Mouse (Mus musculus): Measurements from ENCODE around the gene H2-D1. TPM values are rescaled to one million over a fixed set of nuclear protein-coding genes. Genes with fewer than 3 reads are reported as not detected.
A peak's percentile ranks its signal among the peaks of the same experiment; 100 is the strongest.

H2-D1 gene
- polyA plus RNA-seq, 1 experiment from 2014 or later, result 60.1 TPM

GRCm38 (mm10) chr17:35243086-35243485, 19.4 kb upstream of the H2-D1 start:
- Histone ChIP-seq H3K27ac (peak overlapping the region; percentile 98), H3K4me1 (replicated peaks) (peaks cover 50% of the 10 kb centered on the region), H3K9me3 (no peaks in the 10 kb centered on the region), H3K27me3 (ENCODE audit: insufficient read depth, poor library complexity, severe bottlenecking) (no peaks in the 10 kb centered on the region), H3K4me3 (peak overlapping the region; percentile 95), H3K36me3 (peaks cover 52% of the 10 kb centered on the region)
- DNase-seq (ENCODE audit: low spot score), result peak; percentile 57
- WGBS, result 10% methylated on average over 16 of the region's 16 CpGs

GRCm38 (mm10) chr17:35244999-35245398, 17.5 kb upstream of the H2-D1 start:
- H3K27me3 ChIP-seq (ENCODE audit: insufficient read depth, poor library complexity, severe bottlenecking), result no peaks in the 10 kb centered on the region
- no peak overlapping the region for H3K27ac ChIP-seq
- no peaks in the 10 kb centered on the region for H3K9me3 ChIP-seq
- peak overlapping the region; percentile 95 for H3K4me3 ChIP-seq
- H3K4me1 ChIP-seq (replicated peaks), result peaks cover 48% of the 10 kb centered on the region
- no peak for DNase-seq (ENCODE audit: low spot score)
- peaks cover 71% of the 10 kb centered on the region for H3K36me3 ChIP-seq
- WGBS, result 90% methylated on average over 2 of the region's 2 CpGs

- H3K27ac ChIP-seq, result no peak overlapping the region
- H3K27me3 ChIP-seq (ENCODE audit: insufficient read depth, poor library complexity, severe bottlenecking), result no peaks in the 10 kb centered on the region
- peaks cover 38% of the 10 kb centered on the region for H3K4me1 ChIP-seq (replicated peaks)
- peak overlapping the region; percentile 95; the same call in 1 of the 2 replicates for H3K4me3 ChIP-seq
- no peak for DNase-seq (ENCODE audit: low spot score)
- H3K36me3 ChIP-seq, result peaks cover 81% of the 10 kb centered on the region
- no peaks in the 10 kb centered on the region for H3K9me3 ChIP-seq
- 90% methylated on average over 15 of the region's 15 CpGs for WGBS
These were observed 16.6 kb upstream of the H2-D1 start for GRCm38 (mm10) chr17:35245731-35246623.

- Histone ChIP-seq H3K36me3 (peaks cover 92% of the 10 kb centered on the region), H3K27me3 (ENCODE audit: insufficient read depth, poor library complexity, severe bottlenecking) (no peaks in the 10 kb centered on the region), H3K4me3 (no peak overlapping the region), H3K27ac (no peak overlapping the region), H3K9me3 (no peaks in the 10 kb centered on the region), H3K4me1 (replicated peaks) (peaks cover 37% of the 10 kb centered on the region)
- DNase-seq (ENCODE audit: low spot score), result no peak
- 94% methylated on average over 7 of the region's 7 CpGs for WGBS
These were observed 15.4 kb upstream of the H2-D1 start for GRCm38 (mm10) chr17:35247144-35247543.

GRCm38 (mm10) chr17:35248986-35249385, 13.5 kb upstream of the H2-D1 start:
- Histone ChIP-seq H3K36me3 (peaks cover 99% of the 10 kb centered on the region), H3K4me1 (replicated peaks) (peaks cover 27% of the 10 kb centered on the region), H3K4me3 (no peak overlapping the region), H3K27ac (no peak overlapping the region), H3K9me3 (no peaks in the 10 kb centered on the region), H3K27me3 (ENCODE audit: insufficient read depth, poor library complexity, severe bottlenecking) (no peaks in the 10 kb centered on the region)
- WGBS, result 91% methylated on average over 14 of the region's 14 CpGs
- no peak for DNase-seq (ENCODE audit: low spot score)

GRCm38 (mm10) chr17:35249451-35250197, 12.9 kb upstream of the H2-D1 start:
- Histone ChIP-seq H3K36me3 (peaks cover 99% of the 10 kb centered on the region), H3K27ac (no peak overlapping the region), H3K4me3 (no peak overlapping the region), H3K27me3 (ENCODE audit: insufficient read depth, poor library complexity, severe bottlenecking) (no peaks in the 10 kb centered on the region), H3K4me1 (replicated peaks) (peaks cover 20% of the 10 kb centered on the region), H3K9me3 (no peaks in the 10 kb centered on the region)
- DNase-seq (ENCODE audit: low spot score), result no peak
- WGBS, result 89% methylated on average over 19 of the region's 19 CpGs

GRCm38 (mm10) chr17:35250348-35251120, 12.0 kb upstream of the H2-D1 start:
- no peak for DNase-seq (ENCODE audit: low spot score)

GRCm38 (mm10) chr17:35251162-35251719, 11.3 kb upstream of the H2-D1 start:
- Histone ChIP-seq H3K9me3 (no peaks in the 10 kb centered on the region), H3K4me1 (replicated peaks) (peaks cover 4% of the 10 kb centered on the region), H3K27me3 (ENCODE audit: insufficient read depth, poor library complexity, severe bottlenecking) (no peaks in the 10 kb centered on the region), H3K4me3 (no peak overlapping the region), H3K27ac (no peak overlapping the region), H3K36me3 (peaks cover 84% of the 10 kb centered on the region)
- WGBS, result 89% methylated on average over 15 of the region's 15 CpGs
- no peak for DNase-seq (ENCODE audit: low spot score)

More at GRCm38 (mm10) chr17:35250348-35251120, 12.0 kb upstream of the H2-D1 start:
- Histone ChIP-seq H3K9me3 (no peaks in the 10 kb centered on the region), H3K27ac (no peak overlapping the region), H3K27me3 (ENCODE audit: insufficient read depth, poor library complexity, severe bottlenecking) (no peaks in the 10 kb centered on the region), H3K36me3 (peaks cover 91% of the 10 kb centered on the region), H3K4me3 (no peak overlapping the region), H3K4me1 (replicated peaks) (peaks cover 11% of the 10 kb centered on the region)
- 91% methylated on average over 3 of the region's 3 CpGs for WGBS

GRCm38 (mm10) chr17:35251981-35252380, 10.5 kb upstream of the H2-D1 start:
- Histone ChIP-seq H3K27ac (no peak overlapping the region), H3K9me3 (no peaks in the 10 kb centered on the region), H3K4me1 (replicated peaks) (no peaks in the 10 kb centered on the region), H3K36me3 (peaks cover 77% of the 10 kb centered on the region), H3K27me3 (ENCODE audit: insufficient read depth, poor library complexity, severe bottlenecking) (0 out of 2 replicates have a peak, but pooled peaks cover 5% of the 10 kb centered on the region), H3K4me3 (no peak overlapping the region)
- no peak for DNase-seq (ENCODE audit: low spot score)
- 87% methylated on average over 5 of the region's 5 CpGs for WGBS

- no peaks in the 10 kb centered on the region for H3K9me3 ChIP-seq
- H3K4me1 ChIP-seq (replicated peaks), result peaks cover under 1% of the 10 kb centered on the region
- no peak overlapping the region for H3K27ac ChIP-seq
- peaks cover 6% of the 10 kb centered on the region; the same call in 1 of the 2 replicates for H3K27me3 ChIP-seq (ENCODE audit: insufficient read depth, poor library complexity, severe bottlenecking)
- H3K36me3 ChIP-seq, result peaks cover 69% of the 10 kb centered on the region
- no peak overlapping the region for H3K4me3 ChIP-seq
- 90% methylated on average over 18 of the region's 18 CpGs for WGBS
- peak; percentile 15 for DNase-seq (ENCODE audit: low spot score)
These were observed 9.8 kb upstream of the H2-D1 start for GRCm38 (mm10) chr17:35252619-35253292.

GRCm38 (mm10) chr17:35253293-35254093, 9.0 kb upstream of the H2-D1 start:
- Histone ChIP-seq H3K36me3 (peaks cover 61% of the 10 kb centered on the region), H3K9me3 (no peaks in the 10 kb centered on the region), H3K4me3 (no peak overlapping the region), H3K27me3 (ENCODE audit: insufficient read depth, poor library complexity, severe bottlenecking) (peaks cover 8% of the 10 kb centered on the region; the same call in 1 of the 2 replicates), H3K4me1 (replicated peaks) (peaks cover 4% of the 10 kb centered on the region), H3K27ac (no peak overlapping the region)
- peak; percentile 4 for DNase-seq (ENCODE audit: low spot score)
- 90% methylated on average over 32 of the region's 32 CpGs for WGBS

Data from hindbrain, embryonic 10.5 days (tissue).